Mouse (Mus musculus) heart, adult 11 months (tissue): Measurements from ENCODE around the gene Tmem265.

Experiments used
- DNase-seq: peaks from one replicate; pipeline ENCODE4 v3.0.0; 2022

Tmem265 gene

DNA sequence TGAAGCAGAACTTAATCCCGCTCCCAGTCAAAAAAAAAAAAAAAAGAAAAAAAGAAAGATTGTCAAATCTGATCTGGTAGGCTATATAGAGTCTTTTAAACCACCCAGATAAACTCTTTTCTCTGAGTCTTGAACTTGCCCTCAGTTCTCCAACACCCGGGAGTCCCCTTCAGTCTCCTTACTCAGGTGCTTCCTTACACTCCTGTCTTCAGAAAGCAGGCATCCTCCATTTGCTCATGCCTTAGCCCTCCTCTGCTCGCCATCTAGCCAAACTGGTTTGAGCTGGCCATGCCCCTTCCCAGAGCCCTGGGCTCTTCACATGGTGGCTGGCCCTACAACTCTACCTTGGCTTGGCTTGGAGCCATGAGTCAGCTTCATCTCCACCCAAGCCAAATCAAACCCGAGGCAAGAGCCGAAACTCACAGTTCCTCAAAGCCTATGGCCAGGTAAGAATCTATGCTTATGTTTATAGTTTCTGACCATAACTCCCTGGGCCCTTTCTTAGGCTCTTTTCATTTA is at the start of gene Tmem265:
TSS of gene Tmem265 (plus strand) at position 51 of the 519 bp plus-strand sequence.
- DNase-seq: peak; percentile 70

DNA sequence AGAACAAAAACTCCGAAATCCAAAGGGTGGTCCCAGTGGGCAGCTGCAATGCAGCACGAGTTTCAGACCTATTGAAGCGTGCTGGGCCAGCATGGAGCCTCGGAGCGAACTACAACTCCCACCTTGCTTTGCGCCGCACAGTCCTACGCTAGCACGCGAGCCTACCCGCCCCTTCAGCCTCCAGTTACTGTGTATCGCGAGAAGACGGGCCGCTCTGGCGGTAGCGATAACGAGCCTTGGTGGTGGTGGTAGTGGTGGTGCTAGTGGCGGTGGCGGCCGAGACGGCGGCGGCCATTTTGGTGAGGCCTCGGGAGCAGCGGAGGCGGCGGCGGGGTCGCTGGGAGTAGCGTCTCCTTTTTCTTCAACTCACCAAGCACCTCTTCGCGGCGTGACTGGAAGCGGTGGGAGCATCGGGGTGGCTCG is 49.4 kb upstream of the Tmem265 start, which contains the start of gene Srcap:
TSS of gene Srcap (plus strand) at position 176 of the 423 bp plus-strand sequence.
- peak; percentile 100 for DNase-seq

DNA sequence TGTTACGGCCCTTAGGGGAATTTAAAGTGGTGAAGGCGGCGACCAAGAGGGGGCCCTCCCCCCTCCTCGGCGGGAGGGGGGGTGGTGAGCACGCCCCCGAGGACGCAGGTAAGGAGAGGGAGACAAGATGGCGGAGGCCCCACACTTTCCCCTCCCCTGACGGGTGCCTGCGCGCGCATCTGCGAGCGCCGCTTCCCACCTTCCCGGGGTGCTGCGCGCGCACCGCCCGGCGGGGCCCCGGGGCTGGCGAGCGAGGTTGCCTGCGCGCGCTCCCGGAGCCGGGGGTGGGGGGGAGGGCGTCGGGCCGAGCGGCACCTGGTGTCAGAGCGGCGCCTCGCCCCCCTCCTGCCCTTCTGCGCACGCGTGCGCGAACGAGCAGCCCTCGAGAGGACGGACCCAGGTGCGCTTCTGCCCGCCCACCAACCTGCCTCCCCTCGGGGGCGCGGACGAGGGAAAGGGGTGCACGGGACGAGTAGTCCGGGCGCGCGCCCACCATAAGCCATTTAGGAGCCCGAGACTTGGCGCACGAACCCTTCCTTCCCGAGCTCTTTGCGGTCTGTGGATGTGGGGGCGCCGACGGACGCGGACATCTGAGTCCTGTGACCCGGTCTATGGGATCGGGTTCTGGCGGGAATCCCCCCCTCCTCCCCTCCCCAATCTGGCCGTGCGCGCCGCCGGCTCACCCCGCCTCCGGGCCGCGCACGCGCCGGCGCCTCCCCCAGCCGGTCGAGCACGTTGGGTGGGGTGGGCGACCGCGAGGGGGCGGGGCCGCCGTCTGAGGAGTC is 48.8 kb upstream of the Tmem265 start:
- peak; percentile 100 for DNase-seq

DNA sequence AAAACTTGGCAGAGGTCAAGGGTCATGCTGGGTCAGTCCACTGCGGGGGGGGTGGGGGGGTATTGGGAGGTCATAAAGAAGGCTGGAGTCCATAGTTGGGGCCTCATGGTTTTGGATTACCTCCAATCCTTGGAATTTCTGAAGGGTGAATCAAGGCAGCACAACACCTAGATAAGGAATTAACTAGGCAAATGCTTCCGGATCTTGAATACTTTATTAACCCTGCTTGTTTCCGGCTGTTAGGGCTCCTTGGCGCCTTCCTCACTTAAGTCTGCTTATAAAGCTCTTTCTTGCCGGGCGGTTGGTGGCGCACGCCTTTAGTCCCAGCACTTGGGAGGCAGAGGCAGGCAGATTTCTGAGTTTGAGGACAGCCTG is 48.2 kb upstream of the Tmem265 start:
- DNase-seq: no peak

DNA sequence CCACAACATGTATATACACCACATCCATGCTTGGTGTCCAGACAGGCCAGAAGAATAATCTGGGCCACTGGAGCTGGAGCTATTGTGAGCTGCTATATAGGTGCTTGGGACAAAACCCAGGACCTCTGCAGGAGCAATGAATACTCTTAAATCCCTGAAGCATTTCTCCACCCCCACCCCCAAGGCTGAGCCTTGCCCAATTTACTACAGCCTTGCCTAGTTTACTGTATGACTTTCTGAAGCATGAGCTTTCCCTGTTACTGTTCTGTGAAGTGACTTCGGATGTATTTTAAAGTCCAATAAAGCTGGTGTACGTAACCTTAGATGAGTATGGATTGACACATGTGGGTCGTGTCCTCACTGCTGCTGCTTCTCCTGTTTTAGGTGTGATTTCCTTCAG is 47.4 kb upstream of the Tmem265 start:
- peak; percentile 89 for DNase-seq

DNA sequence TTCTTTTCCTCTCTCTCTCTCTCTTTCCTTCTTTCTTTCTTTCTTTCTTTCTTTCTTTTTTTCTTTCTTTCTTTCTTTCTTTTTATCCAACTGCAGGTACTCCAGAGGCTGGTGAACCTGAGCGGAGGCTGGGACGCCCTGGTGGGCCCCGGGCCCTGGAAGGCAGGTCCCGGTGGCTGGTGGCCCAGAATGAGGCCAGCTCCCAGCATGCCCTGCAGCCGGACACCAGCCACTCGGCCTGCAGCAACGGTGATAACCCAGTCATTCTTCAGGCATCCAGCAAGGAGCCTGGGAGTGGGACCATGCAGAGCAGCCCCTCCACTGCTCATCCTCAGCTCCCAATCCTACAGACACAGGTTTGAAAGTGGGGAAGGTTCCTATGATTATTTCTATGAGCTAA is 45.3 kb upstream of the Tmem265 start:
- DNase-seq: peak; percentile 90

DNA sequence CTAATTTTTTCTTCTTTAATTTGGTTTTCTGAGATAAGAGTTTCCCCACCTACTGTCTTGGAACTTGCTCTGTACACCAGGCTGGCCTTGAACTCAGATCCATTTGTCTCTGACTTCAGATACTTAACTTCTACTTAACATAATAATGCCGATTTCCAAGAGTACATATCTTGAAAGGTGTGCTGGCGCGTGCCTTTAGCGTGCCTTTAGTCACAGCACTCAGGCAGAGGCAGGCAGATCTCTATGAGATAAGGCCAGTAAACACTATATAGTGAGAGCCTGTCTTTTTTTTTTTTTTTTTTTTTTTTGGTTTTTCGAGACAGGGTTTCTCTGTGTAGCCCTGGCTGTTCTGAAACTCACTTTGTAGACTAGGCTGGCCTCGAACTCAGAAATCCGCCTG is 44.8 kb upstream of the Tmem265 start:
- DNase-seq: peak; percentile 79

DNA sequence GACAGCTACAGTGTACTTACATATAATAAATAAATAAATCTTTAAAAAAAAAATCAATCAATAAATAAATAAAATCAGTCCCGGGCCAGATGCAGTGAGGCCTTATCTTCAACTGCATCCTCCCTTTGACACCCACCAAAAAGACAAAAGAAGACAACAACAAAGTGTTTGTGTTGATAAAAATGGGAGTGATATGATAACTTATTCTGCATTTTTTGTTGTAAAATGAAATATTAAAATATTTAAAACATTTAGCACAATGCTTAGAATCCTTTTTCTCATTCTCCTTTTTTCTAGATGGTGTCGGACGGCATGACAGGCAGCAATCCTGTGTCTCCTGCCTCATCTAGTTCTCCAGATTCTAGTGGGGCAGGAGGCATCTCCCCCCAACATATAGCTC is 41.9 kb upstream of the Tmem265 start, which contains the start of gene Gm42715:
TSS of gene Gm42715 (plus strand) at position 301 of the 400 bp plus-strand sequence.
- DNase-seq: no peak

DNA sequence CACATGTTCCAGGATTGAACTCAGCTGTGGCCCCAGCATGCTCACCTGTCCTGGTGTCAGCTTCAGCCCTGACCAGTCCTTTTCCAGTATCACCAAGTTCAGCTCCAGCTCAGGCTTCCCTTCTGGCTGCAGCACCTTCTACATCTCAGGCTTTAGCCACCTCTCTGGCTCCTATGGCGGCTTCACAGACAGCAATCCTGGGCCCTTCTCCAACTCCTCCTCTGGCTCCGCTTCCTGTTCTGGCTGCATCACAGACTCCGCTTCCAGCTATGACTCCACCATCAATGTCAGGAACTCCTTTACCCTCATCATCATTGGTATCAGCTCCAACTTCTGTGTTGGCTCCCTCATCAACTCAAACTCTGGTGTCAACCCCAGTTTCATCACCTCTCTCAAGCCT is 19.5 kb upstream of the Tmem265 start:
- peak; percentile 88 for DNase-seq

DNA sequence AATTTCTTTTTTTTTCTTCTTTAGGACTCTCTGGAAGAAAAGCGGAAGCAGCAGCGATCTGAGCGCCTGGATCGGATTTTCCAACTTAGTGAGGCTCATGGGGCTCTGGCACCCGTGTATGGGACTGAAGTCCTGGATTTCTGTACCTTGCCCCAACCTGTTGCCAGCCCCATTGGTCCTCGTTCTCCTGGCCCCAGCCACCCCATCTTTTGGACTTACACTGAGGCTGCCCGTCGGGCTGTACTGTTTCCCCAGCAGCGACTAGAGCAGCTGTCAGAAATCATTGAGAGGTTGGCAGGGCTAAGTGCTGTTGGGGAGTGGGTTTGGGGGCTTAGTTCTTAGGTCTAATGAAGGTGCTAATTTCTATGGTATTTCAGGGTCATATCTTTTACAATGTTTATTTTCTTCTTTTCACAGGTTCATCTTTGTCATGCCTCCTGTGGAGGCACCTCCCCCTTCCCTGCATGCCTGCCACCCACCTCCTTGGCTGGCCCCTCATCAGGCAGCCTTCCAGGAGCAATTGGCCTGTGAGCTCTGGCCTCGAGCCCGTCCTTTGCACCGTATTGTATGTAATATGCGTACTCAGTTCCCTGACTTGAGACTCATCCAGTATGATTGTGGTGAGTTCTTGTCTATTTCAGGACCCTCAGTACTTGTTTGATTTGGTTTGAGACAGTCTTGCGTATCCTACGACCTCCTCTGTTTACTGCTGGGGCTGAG is 11.9 kb upstream of the Tmem265 start:
- peak; percentile 95 for DNase-seq

DNA sequence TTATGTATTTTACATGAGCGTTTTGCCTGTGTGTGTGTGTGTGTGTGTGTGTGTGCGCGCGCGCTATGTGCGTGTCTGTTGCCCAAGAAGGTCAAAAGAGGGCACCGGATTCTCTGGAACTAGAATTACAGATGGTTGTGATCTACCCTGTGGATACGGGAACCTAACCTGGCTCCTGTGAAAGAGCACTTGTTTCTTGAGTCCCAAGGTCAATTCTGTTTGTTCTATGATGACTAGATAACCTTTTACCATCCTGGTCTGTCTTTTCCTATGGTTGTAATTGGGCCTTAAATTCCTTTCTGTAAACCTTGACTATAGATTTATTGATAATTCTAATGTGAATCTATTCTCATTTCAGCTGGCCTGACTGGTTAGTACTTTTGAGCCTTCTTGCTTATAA is 9.6 kb upstream of the Tmem265 start:
- DNase-seq: peak; percentile 37

DNA sequence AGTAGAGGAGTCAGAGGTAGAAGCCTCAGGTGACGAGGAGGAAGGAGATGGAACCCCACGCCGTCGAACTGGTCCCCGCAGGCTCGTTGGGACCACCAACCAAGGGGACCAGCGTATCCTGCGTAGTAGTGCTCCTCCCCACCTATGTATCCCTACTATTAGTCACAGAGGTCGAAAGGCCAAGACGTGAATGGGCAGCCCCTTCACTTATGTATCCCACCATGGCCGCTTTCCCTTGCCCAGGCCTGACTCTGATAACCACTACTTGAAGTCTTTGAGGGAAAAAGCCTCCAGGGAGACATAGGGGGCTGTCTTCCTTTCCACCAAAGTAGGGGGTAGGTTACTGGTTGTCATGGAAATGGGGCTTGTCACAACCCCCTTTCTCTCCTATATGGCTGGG is 610 bp upstream of the Tmem265 start:
- DNase-seq: peak; percentile 84

DNA sequence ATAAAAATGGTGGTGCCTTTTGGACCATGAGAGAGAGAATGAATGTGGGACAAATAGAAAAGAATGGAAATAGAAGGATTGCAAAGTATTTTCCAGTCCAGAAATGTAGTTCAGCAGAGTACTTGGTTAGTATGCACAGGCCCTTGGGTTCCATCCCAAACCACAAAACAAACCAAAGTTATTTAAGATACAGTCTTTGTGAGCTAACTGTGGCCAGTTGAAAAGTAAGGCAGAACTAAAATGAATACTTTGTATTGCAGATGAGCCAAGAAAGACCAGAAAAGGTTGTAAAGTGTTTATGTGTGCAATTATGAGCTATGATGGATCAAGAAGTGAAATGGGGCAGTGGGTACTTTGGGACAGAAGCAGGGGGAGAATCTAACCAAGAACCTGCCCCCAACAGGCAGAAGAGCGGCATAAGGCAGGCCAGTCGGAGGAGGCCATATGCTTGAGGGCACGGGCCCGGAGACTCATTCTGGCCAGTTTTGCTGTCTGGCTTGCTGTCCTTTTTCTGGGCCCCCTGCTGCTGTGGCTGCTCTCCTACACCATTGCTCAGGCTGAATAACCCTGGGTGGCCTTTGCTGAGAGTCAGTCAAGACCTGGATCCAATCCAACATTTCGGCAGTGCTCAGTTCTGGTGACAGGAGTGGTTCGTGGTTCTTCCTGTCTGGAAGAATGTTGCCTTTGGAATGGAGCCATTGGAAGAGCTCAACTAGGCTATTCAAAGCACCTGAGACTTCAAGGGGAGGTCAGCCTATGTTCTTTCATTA is 3.4 kb downstream of the Tmem265 start:
- DNase-seq: peak; percentile 96

DNA sequence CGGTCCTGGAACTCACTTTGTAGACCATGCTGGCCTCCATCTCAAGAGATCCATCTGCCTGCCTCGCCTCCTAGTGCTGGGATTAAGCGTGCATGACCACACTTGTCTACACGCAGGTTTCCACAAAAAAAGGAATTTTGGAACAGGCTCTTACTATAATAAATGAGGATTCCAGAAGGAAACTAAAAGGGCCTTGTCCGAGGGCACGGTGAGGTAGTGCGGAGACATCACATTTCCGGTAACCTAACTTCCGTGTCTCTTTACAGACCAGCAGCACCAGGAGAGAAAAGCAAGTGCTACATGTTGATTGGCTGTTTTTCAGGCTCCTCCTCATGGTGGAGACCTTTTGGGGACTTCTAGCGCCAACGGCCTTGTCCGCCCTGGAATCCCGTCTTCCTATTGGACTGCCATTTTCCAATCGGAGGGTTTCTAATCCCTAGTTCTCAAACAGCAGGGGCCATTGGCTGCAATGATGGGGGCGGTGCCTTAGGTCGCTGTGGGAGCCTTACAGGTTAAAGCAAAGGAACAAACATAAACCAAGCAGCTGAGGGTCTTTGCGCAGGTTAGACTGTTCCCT is 11.8 kb downstream of the Tmem265 start, which contains the start of gene Phkg2:
TSS of gene Phkg2 (plus strand) at position 446 of the 577 bp plus-strand sequence.
- peak; percentile 100 for DNase-seq

DNA sequence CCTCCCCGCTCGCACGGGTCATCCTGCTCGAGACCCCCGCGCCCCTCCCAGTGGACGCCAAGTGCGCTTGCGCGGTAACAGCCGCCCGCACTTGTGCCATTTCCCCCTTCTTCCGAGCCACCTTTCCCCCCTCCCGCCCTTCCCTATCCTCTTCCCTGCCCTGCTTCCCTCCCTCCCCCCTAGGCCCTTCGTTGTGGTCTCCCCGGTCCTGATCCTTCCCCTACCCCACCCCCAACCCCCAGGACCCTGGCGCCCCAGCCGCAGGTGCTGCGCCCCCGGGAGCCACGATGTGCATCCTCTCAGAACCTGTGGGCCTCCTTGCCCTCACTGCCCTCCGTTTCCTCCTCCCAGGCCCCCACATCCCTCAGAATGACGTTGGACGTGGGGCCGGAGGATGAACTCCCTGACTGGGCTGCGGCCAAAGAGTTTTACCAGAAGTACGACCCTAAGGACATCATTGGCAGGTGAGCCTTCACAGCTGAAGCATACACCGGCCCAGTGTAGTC is 12.4 kb downstream of the Tmem265 start:
- DNase-seq: no peak

DNA sequence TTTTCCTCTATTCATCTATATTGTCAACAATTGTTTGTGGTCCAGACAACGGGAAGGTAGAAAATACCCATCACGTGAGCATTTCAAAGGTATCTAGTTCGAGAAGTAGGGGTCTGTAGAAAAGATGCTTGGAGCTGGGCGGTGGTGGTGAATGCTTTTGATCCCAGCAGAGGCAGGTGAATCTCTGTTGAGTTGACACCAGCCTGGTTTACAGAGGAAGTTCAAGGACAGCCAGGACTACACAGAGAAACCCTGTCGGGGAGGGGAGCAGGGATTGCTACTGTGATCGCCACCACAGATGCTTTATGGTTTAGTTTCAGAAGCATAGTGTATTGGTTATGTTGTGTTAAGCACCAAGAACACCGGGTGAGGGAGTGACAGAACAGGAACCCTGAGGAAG is 12.9 kb downstream of the Tmem265 start:
- DNase-seq: peak; percentile 80

DNA sequence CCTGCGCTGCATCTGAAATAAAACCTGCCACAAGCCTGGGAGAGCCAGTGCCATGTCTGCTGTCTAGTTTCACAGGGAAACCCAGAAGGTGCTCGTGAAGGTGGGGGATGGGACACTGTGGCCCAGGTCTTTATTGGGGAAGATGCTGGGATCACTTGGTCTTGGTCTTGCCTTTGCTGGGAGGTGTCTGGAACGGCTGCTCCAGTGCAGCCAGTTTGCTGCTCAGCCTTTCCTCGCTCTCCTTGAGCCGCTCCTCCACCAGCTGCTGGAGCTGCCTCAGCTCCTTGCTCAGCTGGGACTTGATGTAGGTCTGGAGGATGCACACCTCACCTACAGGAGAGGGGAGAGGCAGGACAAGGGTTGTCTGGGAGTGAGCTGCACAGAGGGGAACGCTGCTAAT is 22.1 kb downstream of the Tmem265 start:
- peak; percentile 79 for DNase-seq

DNA sequence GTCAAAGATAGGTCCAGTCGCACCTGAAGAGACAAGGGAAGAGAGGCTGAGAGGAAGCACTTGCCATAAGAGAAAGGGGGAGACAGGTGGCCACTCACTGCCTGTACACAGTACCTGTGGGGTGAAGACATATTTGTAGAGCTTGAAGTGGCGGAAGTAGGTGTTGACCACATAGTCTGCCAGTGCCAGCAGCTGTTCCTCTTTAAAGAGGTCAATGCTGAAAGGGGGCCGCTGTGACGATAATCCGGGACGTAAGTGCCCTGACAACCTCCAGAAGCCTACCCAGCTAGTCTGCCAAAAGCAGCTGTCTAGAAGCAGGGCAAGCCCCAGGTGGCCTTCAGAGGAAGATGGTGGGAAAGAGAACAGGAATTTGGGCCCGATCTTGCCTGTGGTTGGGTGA is 23.8 kb downstream of the Tmem265 start:
- DNase-seq: no peak

DNA sequence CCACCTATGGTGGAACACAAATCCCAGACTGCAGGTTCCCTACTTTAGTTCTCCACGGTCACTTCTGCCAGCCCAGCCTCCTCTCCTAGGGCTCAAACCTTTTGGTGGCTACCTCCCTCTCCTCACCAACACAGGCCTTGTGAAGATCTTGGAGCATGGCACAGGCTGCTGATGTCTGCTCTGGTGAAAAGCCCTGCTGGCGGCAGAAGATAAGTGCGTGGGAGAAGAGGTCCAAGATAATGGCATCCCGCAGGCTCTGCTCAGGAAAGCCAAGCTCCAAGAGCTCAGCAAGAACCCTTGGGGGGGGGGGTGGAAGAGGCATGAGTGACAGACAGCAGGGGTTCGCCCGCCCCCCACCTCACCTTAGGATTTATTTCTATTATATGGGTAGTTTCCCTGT is 25.0 kb downstream of the Tmem265 start:
- DNase-seq: peak; percentile 89

DNA sequence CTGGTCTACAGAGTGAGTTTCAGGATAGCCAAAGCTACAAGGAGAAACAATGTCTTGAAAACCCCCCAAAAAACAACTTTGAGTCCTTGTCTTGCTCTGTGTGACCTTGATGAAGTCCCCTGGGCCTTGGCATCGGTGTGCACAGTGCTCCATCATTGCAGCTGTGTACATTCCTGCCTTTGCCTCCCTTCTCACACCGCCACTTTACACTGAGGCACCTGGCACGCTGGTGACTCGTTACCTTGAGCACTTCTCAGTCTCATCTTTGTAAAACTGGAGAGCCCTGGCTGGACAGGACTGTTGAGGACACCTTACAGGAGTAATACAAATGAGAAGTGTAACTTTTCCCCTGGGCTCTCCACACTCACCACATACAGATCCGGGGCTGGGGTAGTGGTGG is 26.0 kb downstream of the Tmem265 start:
- DNase-seq: peak; percentile 90

DNA sequence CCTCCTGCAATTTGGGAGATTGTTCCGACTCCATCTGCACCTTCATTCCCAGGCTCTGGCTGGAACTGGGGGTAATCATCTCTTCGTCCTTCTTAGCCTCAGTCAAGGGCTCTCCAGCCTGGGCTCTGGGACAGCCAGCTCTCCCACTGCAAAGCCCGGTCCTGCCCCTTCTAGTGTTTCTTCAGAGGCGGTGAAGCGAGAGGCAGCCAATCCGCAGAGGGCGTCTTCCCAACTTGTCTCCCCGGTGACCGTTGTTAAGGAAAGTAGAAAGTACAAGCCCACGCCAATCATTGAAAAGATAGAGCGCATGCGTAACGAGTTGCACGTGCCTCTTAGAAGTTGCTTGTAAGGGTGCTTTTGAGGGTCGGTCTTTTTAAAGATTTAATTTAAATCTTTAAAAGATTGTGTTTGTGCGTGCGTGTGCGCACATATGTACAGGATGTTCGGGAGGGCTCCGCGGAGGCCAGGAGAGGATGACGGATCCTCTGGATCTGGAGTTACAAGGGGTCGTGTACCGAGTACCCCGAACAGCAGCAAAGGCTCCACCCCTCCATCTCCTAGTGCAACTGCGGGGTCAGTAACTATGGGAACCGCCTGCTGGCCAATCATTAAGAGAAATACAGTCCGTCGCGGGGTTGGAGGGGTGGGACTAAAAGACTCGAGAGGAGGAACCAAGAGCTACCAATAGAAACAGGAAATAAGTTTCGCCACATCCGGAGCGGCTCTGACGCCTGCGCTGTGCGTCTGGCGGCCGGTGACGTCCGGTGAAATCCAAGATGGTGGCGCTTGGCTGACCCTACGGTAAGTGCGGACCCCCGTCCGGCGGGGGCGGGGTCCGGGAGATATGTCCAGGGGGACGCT is 27.1 kb downstream of the Tmem265 start, which contains the start of the genes Ccdc189 and Rnf40:
TSS of gene Ccdc189 (minus strand) at position 585 of the 861 bp plus-strand sequence.
TSS of gene Rnf40 (plus strand) at position 757 of the 861 bp plus-strand sequence.
- peak; percentile 100 for DNase-seq
